Mouse (Mus musculus) embryonic fibroblast, embryonic 13.5 days (primary cell): ENCODE data around the gene Znrf3. TPM values are rescaled to one million over a fixed set of nuclear protein-coding genes. Genes with fewer than 3 reads are reported as not detected.

Source experiments
- H3K27ac ChIP-seq: 2 replicates; pipeline ENCODE4 v1.5.1; 2012; ENCODE audit warnings: low read length, control low read depth, inconsistent platforms; ENCODE audit not compliant: insufficient read depth
- H3K4me1 ChIP-seq: 2 replicates; pipeline ENCODE4 v1.6.1; 2011; ENCODE audit warnings: low read length; ENCODE audit not compliant: control insufficient read depth, insufficient read depth
- H3K4me3 ChIP-seq: 2 replicates; pipeline ENCODE4 v1.5.1; 2011; ENCODE audit warnings: mild to moderate bottlenecking, control low read depth, low read length; ENCODE audit not compliant: insufficient read depth
- CTCF ChIP-seq: IDR thresholded peaks from 2 replicates; pipeline ENCODE4 v1.5.1; 2011; ENCODE audit warnings: mild to moderate bottlenecking, control low read depth, low read length, moderate library complexity, borderline replicate concordance; ENCODE audit not compliant: insufficient read depth
- POLR2A ChIP-seq: IDR thresholded peaks from 2 replicates; pipeline ENCODE4 v1.6.1; 2011; ENCODE audit warnings: low read depth, mild to moderate bottlenecking, control low read depth, low read length, moderate library complexity
- polyA plus RNA-seq: library from polyadenylated mRNA; stranded (reverse); fragments of >200 nt; gene quantifications from 2 replicates; pipeline ENCODE4 v1.2.4, GENCODE M21; 2011; ENCODE audit warnings: low read depth; ENCODE audit not compliant: missing spikeins, insufficient read length

The Znrf3 gene
- polyA plus RNA-seq, 1 experiment = 6.7 TPM

DNA sequence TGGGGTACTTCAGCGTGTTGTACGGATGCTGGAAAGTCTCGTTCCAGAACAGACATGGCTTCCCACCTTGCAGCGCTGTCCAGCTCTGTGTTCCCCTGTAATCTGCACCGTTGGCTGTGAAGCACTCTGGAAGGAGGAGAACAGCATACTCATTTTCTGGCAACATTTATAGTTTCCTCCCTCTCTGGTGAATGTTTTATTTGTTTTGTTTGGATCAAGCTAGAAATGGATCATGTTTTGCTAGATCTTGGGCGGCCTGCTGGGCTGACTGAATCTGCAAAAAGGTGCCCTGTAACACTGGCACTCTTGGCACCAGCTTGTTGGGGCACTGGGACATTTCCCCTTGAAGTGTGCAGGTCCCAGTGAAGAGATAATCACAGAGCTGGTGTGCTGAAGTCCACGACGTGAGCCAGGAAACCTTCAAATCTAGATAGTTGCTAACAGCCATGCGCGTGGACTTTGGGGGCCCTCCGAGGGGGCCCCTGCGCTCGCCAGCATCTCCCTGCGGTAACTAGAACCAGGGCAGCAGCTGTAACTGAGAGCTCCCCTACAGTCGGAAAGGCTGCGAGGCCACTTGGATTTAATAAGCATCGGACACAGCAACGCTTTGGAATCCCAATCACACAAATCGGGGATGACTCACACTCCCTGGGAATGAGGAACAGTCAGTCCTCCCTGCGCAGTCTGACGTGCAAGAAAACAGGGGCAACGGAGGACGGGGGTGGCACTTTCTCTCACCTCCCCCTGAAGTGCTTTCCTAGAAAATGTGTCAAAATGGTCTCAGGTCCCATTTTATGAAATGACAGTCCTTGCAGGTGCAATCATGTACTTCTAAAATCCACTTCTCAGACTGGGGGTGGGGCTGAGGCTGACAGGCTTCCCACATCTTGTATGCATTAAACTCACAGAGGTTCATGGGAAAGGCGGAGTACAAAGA lies 200.6 kb downstream of the Znrf3 start:
- H3K4me1 ChIP-seq = peaks cover 20% of the 10 kb centered on the region
- TF ChIP-seq CTCF = no peak
- TF ChIP-seq POLR2A = no peak; the same call in none of the 2 replicates
- H3K4me3 ChIP-seq = peak overlapping the region; percentile 8; the same call in 1 of the 2 replicates
- peak overlapping the region; percentile 94 for H3K27ac ChIP-seq

DNA sequence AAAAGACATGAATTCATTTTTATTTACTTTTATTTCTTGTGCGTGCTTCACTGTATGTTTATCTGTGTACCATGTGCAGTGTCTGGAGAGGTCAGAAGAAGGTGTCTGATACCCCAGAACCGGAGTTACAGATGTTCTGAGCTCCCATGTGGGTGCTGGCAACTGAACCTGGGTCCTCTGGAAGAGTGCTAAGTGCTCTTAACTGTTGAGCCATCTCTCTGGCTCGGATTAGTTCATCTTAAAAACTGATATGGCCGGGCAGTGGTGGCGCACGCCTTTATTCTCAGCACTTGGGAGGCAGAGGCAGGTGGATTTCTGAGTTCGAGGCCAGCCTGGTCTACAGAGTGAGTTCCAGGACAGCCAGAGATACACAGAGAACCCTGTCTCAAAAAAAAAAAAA lies 201.4 kb downstream of the Znrf3 start:
- TF ChIP-seq CTCF (no peak), POLR2A (no peak)
- H3K4me1 ChIP-seq = peaks cover 20% of the 10 kb centered on the region
- H3K4me3 ChIP-seq = no peak overlapping the region
- peak overlapping the region; percentile 94 for H3K27ac ChIP-seq

DNA sequence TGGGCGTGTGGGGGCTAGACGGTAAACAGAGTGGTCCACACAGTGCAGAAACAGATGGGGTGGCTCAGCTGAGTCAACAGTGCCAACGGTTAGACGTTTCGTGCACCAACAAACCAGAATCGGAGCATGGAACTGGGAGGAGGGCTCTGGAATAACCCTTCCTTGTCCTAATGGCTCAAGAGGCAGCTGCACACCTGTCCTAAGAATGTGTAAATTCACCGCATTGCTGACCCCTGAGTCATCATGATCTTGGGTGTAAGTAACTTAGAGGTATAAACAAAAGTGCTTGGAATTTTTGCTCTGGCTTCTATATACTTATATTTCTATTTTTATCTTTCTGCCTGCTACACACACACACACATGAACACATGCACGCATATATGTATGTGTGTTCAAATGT lies 202.5 kb downstream of the Znrf3 start:
- no peak overlapping the region for H3K4me3 ChIP-seq
- no peak overlapping the region for H3K27ac ChIP-seq
- peaks cover 22% of the 10 kb centered on the region for H3K4me1 ChIP-seq
- TF ChIP-seq CTCF (no peak), POLR2A (no peak)

DNA sequence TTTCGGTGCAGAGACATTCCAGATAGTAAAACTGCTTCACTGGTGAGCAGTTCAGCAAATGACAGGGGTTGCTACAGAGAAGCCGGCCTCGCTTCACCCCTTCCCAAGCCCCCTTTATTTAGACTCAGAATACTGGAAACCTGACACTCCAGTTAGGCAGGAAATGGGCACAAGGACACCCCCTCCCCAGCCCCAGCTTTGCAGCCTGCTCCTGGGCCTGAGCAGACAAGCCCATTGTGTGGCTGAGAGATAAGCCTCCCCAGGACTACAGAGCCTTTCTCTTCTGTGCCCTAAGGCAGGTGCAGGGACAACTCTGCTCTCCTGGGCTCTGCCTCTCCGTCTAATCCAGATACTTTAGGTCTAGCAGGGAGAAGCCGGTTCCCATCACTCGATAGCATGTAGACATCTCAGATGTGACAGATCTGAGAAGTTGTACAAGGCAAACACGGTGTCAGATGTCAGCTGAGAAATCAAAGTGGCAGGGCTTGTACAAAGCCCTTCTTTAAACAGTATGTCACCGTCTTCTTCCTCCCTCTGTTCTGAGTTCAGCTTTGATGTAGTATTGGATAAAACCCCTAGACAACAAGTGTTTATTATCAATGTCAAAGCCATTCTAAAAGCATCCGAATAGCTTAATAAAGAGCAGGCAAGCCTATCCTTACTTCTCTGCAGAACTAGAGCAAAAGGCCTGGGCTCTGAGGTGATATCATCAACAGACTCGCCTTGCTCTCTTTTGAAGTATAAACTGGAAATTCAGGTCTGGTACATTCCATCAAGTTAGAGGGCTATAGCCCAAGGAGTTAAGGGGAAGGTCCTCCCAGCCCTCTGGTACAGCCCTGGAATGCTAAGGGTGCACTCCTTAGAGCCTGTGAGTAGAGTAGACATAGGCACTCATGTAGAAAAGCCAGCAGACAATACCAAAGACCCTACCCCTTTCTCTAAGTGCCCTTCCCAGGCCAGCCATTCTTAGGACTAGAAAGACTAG lies 204.6 kb downstream of the Znrf3 start:
- TF ChIP-seq CTCF (no peak), POLR2A (no peak)
- no peak overlapping the region for H3K4me3 ChIP-seq
- H3K4me1 ChIP-seq = peaks cover 16% of the 10 kb centered on the region
- H3K27ac ChIP-seq = no peak overlapping the region

Other genes starting within 250 kb of the Znrf3 start
- 28.3 and 33.8 TPM in 2 replicates for gene Kremen1, start 183.3 kb downstream of the Znrf3 start, polyA plus RNA-seq
- 108 and 121 TPM in 2 replicates for gene Xbp1, start 75.8 kb upstream of the Znrf3 start, polyA plus RNA-seq
- 6.5 and 10.4 TPM in 2 replicates for gene Ccdc117, start 97.3 kb upstream of the Znrf3 start, polyA plus RNA-seq
- gene Ankrd36, start 124.8 kb upstream of the Znrf3 start, polyA plus RNA-seq = not detected in 2 replicates